Mouse (Mus musculus) adrenal gland (tissue): ENCODE data around the gene Txlnb.
"Not testable (repeated sequence)": the region's sequence is repeated elsewhere in the genome, so short reads cannot be mapped to it uniquely, and the experiment has no call there.

Experiments
- intact Hi-C: fragments of 180-260 bp; cut with DNase I; formaldehyde crosslinking; loops from one replicate; pipeline ENCODE4 v1.15.1; 2025
- long read RNA-seq, 2 experiments: library from polyadenylated mRNA; unstranded; transcript quantifications; one replicate each; pipeline ENCODE4 v2.0.0; 2020; ENCODE audit warnings: borderline replicate concordance in 1 of 2; ENCODE audit not compliant: insufficient replicate concordance in 1 of 2

Txlnb gene
- long read RNA-seq, experiment 1: 0 reads
- long read RNA-seq, experiment 2, partial matches to known transcripts: 1 of 1 reads
- long read RNA-seq, experiment 2, other reads (novel, unspliced or antisense): 0 of 1 reads

DNA sequence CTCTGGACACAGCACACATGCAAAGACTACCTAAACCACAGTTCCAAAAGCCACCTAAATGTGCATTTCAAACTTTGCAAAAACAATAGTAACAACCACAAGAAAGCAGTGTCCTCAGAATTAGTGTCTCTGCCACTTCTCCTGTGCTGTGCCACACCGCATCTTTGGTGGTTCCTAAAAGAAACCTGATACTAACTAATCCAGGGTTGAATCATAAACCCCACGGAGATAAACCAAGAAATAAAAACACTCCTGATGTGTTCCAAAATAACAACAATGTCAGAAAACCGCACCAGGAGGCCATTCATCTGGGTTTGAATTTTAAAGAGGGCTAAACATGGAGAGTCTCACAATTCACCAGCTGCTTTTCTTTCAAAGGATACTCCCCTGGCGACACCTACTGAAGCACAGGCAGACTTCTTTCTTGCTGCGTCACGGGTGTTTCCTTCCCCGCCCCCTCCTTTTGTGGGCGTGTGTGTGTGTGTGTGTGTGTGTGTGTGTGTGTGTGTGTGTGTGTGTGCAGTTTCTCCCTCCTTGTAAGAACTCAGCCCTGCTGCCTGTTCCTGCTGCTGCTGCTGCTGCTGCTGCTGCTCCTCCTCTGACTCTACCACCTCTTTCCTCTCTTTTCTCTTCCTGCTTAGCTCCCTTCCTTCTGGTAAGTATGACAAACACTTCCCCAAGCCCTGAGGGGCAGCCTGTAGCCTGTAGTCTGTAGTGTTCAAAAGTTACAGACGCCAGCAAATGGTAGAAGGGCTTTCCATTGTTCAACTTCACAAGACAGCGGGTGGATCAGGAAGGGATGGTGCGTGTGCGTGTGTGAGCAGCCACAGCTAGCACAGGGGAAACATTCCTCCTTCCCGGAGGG, at the start of gene Txlnb:
Gene Txlnb, plus strand, starts transcription at position 460 of the 865 bp plus-strand sequence.
- intact Hi-C loops: no loop called here

DNA sequence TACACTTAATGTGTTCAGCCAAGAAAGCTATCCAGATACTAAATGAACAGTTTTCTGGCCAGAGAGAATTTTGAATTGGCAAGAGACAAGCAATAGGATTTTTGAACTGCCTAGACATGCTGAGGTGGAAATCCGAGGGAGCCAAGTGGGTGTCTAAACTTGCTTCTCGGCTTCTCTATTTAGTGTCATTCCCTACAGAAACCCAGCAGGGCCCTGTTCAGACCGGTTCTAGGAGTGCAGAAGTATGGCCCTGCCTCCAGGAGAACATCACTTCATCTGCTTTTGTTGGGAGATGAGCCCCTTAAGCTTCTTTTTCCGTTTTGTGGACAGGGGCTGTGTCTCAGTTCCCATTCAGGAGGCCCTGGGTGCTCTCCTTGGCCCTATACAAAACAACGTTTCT, 43.5 kb upstream of the Txlnb start:
- intact Hi-C loops: no loop called here

DNA sequence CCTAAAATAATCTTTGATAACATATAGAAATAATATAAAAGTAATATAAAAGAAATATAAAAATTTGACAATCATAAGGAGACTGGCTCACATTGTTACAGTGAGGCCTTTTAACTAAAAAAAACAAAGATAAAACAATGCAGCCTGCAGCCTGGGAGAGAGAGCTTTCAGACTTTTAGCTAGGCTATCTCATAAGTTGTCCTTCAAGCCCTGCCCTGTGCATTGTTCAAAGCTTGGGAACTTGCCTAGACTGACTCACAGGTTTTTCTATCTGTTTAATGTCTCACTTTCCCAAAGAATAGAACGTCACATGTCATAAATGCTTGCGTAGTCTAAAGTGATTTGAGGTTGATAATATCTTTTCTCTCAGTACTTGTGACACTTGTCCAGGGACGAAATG, 36.3 kb upstream of the Txlnb start:
- intact Hi-C loops: no loop called here

DNA sequence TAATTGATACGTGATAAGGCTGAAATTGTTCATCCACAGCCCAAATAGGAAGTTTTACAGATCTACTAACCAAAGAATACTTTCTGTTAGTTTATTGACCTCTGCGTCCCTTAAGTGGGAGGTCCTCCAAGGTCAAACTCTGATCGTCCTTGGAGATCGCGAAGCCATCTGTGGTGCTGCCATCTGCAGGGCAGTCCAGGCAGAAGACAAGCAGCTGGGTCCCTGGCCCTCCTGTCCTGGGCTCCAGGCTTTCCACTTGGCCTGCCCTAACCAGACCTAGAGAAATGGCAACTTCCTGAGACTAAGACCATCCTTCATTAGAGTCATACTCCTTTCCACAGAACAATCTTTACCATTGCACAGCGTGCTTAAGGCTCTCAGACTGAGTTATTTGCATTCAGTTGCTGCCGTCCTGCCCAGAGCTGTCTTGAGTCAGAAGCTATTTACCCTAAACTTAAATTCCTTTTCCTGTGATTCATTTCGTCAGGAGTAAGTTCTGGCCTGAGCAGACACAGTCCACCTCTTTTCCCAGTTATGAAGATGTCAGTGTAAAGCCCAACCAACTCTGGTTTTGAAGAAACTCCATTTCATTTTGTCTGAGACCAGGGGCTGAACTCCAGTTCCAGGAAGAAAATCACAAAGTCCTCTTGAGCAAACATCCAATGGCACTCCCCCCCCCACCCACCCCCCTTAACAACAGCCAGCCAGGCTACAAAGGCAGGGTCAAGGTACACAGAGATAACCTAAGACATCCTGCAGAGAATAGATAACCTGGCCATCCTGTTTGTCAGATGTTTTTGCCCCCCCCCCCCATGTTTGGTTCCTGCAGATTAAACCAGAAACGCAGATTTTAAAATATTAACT, 35.0 kb upstream of the Txlnb start:
- intact Hi-C loops: no loop called here

DNA sequence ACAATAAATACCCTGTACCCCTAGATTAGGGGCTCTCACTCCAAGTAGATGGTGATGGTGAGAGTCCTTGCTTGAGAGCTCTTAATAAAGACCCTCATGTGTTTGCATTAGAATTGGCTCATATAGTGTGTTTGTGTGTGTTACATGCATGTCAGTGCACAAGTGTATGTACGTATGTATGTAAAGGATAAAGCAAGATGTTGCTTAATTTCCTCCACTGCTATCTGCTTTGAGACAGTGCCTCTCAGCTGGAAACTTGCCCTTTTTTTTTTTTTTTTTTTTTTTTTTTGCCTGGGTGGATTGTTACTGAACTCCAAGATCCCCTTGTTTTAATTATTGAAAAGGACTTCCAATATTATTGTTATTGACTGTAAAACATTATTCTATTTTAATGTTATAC, 34.4 kb upstream of the Txlnb start:
- intact Hi-C loops: no loop called here

DNA sequence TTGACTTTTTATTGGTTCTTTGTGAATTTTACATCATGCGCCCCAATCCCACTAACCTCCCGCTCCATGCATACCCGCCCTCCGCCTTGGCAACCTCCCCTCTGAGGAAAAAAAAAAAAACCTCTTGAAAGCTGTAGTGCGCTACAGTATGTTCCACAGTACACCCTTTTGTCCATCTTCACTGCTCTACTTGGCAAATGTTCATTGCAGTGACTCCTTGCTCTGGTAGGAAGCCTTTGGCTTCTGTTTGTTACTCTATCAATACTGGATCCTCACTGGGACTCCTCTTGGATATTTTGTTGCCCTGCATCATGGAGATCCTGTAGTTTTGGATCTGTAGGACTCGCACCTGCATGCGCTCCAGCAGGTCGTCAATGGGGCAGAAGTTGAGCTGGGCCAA, 33.1 kb upstream of the Txlnb start:
- intact Hi-C loops: no loop called here

DNA sequence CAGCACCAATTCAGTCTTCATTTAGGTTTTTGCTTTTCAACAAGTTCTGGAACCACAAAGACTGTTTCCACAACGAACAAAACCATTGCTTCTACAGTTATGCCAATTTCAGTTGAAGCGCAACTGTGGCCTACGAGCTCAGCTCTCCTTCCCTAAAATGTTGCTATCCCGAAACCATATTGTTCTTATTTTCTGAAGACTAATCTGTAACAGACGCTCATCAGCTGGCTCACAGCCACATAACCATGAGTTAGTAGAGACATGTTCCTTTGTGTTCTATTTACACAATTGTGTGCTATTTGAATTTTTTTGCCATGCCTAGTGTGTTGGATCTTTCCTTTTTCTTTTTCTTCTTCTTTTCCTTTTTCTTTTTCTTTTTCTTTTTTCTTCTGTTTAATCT, 26.2 kb upstream of the Txlnb start:
- intact Hi-C loops: no loop called here

DNA sequence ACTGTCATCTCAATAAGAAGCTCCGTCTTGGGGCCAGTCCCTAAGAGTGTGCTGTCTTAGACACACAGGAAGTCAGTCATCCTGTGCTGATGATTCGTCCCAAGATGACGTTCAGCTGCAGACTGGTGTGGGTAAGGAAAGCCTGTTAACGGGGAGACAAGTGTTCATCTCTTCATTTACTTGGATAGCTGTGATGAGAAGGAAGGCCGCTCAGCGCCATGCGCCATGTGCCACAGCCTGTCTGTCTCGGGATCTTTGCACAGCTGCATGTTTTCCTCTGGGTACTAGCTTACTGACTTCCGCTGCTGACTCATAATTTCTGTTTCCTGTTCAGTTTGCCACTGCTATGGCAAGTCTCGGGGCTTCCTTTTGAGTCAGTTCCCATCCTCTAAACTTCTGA, 23.7 kb upstream of the Txlnb start:
- intact Hi-C loops: no loop called here

DNA sequence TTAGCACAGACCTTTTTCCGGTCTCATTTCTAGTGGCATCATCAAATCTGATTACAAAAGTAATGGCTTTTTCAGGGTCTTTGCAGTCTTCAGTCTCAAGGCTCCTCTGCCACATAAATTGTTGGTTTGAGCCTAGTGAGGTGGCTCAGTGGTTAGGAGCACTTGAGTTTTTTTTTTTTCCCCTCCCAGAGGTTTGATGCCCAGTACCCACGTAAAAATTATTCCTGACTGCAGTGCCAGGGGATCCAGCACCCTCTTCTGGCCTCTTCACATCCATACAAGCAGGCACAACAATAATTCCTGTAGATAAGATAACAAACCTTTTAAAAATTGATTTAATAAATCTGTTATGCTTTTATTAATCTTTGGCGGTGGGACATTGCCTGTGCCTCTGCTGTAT, 21.7 kb upstream of the Txlnb start:
- intact Hi-C loops: no loop called here

DNA sequence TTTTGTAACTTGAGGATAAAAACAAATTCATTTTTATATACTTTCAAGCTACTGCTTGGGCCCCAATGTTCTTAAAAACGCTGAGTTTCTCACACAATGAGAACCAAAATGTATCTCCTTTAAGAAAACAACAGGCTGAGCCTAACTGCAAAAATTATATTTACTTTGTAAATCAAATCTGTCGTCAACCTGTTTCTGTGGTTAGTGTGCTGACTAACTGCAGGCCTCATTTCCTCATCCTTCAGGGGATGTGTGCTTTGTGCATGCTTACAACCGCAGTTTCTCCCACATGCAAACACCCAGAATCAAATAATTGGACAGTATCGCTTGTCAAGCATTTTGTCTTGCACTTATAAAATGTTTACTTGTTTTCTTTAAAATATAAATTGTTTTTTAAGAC, 20.9 kb upstream of the Txlnb start:
- intact Hi-C loops: no loop called here

DNA sequence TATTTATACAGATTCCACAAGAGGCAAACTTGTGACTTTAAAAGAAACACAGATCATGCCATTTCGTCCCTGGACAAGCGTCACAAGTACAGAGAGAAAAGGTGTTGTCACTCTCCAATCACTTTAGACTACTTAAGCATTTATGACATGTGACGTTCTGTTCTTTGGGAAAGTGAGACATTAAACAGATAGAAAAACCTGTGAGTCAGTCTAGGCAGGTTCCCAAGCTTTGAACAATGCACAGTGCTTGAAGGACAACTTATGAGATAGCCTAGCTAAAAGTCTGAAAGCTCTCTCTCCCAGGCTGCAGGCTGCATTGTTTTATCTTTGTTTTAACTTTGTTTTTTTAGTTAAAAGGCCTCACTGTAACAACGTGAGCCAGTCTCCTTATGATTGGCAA, 19.3 kb upstream of the Txlnb start:
- intact Hi-C loops: not testable (repeated sequence)

DNA sequence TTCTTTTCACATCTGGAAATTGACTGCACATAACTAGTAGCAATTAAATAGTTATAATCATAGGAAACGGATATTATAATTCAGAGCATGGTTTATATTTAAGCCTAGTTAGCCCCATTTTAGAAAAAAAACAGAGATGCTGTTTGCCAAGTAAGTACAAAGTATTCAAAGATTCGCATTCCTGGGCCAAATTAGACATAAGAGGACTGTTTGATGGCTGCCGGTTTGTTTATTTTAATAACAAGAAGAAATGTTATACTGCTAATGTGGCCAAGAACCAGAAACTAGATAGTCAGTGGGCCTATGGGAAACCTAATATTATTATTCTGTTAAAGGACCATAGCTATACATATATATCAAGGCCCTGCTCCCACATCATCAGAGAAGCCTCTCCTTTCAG, 9.3 kb upstream of the Txlnb start:
- intact Hi-C loops: no loop called here

DNA sequence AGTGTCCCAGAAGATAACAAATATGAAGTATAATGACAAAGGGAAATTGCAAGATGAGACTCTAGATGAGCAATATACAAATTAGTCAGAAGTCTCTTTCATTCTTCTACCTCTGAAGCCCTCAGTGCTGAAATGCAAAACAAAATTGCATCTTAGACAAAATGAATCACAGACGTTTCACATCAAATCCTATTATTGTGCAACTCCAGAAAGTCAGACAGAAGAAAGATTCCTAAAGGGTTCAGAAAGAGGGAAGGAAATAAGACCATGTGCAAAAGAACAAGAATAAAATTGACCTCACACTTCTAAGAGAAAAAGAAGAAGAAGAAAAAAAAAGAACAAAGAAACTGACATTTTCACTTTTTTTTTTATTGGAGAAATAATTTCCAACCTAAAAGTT, 8.1 kb upstream of the Txlnb start:
- intact Hi-C loops: no loop called here

DNA sequence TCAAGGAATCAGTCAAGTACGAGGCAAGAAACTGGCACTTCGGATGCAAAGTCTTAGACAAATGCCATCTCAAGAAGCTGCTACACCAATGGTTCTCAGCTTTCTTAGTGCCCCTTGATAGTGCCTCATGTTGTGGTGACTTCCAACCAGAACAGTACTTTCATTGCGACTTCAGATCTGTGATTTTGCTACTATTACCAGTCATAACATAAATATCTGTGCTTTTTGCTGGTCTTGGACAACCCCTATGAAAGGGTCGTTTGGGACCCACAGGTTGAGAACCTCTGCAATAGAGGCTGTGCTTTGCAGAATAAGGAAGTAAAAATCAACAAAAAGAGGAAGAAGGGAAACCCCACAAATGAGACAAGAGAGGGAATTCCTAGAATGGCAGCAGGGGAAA, 7.7 kb upstream of the Txlnb start:
- intact Hi-C loops: no loop called here

DNA sequence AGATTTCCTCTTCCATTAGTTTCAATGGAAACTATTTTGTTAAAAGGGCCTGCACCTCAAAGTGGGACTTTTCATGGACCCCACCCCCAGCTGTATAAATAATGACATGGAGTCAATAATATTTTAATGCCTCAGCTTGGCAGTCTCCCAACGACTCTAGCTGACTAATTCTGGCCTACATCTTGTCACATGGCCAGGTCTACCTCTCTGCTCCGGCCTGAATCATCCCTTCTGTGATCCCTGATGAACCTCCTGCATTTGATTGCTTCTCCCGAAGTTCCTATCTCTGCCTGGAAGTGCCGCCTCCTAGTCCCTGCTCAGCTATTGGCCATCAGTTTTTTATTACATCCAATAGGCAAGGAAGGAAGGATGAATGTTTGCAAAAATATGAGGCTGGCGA, 2.1 kb upstream of the Txlnb start:
- intact Hi-C loops: no loop called here

DNA sequence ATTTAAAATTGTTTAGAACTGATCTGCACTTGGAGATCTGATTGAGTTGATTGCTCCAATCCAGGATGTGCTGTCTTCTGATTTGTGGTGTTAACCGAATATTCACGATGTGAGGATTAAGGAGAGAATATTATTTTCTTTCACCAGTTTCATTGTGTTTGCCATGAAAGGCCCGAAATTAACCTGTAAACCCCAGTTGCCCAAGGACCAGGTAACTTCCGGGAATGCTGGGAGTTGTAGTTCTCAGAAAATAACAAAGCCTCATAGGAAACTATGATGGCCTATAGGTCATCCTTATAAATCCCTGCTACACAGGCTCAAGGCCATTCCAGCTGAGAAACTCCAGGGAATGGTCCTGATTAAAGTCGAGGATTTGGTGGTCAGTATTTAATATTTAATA, 1.6 kb upstream of the Txlnb start:
- intact Hi-C loops: no loop called here

DNA sequence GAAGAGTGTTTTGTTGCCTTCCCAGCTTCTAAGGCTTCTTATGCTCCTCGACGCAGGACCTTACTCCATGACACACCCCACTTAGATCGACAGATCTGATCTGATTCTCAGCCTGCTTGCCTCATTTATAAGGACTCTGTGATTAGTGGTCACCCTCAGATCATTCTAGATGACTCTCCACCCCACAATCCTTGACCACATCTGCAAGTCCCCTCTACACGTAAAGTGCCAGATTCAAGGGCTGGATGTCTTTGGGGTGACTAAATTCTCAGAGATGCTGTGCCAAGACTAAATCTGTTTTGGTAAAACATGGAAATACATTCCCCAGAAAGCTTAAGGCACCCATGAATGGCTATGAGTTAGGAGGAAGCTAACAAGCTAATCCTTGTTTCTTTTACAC, 799 bp upstream of the Txlnb start:
- intact Hi-C loops: no loop called here

DNA sequence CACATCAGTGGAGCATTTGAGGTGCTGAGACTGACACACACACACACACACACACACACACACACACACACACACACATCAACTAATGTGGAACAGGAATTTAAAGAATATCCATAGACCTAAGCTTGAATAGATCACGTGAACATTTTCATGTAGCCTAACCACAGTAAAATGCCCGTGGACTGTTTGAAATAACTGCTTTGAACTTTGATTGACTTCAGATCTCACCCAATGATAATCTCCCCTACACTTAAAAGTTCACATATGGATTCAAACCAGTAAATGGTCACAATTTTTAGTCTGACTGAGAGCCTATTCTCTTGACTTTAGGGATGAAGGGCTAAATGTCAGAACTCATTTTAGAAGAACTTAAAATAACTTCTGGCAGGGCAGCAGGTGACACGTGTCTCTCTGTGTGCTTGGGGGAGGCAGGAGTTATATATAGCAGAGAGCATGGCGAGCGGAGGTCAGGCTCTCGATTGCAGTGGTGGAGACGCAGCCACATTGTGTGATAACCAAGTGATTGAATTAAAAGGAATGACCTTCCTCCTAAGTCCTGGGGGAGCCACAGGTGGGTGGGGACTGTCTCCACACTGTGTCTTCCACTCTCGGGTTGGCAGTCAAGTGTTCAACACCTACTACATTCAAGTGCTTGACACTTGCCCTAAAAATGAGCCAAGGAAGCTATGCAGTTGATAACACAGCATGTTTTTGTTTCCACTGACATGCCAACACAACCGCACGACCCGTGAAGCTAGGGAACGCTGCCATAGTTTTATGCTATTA, 1.0 kb downstream of the Txlnb start:
- intact Hi-C loops: no loop called here

DNA sequence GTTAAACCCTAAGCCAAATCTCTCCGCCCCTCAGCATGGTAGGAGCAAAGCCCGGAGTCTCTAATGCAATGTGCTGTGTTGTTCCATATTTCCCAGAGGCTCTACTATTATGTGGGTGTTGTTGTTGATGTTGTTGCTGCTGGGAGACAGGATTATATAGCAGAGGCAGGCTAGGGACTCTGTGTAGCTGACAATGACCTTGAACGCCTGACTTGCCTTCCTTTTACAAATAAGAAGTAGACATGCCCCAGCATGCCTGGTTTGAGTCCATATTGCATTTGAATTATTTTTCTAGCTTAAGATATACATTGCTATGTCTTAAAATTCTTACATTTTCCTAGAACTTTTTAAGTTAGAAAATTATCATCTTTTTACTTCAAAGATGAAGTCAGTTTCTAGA, 1.7 kb downstream of the Txlnb start:
- intact Hi-C loops: no loop called here

DNA sequence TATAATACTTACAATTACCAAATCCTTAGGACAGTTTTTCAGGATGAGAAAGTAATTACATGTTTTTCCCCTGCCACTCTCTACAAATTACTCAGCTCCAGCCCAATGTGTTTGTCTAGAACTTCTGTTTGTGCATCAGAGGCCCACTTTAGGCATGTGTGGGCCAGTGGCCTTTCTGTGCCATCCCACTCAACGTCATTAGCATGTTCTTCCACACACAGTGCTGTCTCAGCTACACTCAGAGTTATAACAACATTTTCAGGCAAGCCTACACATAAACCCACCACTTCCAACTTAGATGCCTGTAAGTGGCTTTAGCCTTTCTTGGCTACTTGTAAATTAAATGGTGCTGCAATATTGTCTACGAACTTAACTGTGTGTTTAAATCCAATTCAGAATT, 5.8 kb downstream of the Txlnb start:
- intact Hi-C loops: no loop called here

DNA sequence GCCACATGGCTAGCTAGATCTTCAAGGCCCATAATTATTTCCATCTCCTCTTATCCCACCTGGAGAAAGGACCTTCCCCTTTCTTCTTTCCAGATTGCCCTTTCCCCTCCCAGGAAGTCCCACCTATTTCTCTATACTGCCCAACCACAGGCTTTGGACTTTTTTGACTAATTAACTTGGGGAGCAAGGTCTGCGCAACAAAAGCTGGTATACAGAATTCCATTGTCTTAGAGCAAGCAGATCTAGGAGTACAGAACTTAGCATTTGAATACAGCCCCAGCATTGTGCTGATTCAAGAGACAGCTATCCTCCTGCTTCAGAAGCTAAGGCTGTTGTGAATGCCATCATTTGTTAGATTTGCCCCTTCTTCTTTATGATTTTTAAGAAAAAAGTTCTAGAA, 12.5 kb downstream of the Txlnb start:
- intact Hi-C loops: no loop called here

DNA sequence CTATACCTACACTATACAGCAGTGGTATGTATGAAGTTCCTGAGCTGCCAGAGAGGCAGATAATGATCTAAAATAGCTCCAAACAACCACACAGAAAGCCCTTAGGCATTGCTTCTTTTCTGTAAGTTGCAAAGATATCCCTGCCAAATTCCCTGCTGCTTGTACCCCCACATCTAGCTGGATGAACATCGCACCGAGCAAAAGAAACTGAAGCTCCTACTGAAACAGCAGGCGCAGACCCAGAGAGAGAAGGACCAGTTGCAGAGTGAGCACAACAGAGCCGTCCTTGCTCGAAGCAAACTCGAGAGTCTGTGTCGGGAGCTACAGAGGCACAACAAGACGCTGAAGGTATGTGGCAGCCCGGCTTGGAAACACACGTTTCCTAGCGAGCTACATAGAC, 19.0 kb downstream of the Txlnb start:
- intact Hi-C loops: no loop called here
